Mouse (Mus musculus): Measurements from ENCODE around the gene Ndufaf1. TPM values are rescaled to one million over a fixed set of nuclear protein-coding genes. Genes with fewer than 3 reads are reported as not detected.

The Ndufaf1 gene
- polyA plus RNA-seq (2012; rRNA removed), result 14.6 and 18.8 TPM in 2 replicates
- polyA plus RNA-seq (2014; fragmentation: Nextera tagmentation; extraction: Ambion mirVana), result 41.9 and 44.0 TPM in 2 replicates

- no peaks in the 10 kb centered on the region for H3K27me3 ChIP-seq (ENCODE audit: control insufficient read depth, insufficient read depth, low read length)
- H3K4me2 ChIP-seq (replicated peaks; ENCODE audit: low read depth, low read length, severe bottlenecking), result peak within 1 kb of the TSS; percentile 84
- DNase-seq (ENCODE audit: low spot score) (peak; percentile 73), ATAC-seq (ENCODE audit: low FRiP score, low read depth) (peak; percentile 86)
- peaks cover 8% of the 10 kb centered on the region for H3K4me1 ChIP-seq (ENCODE audit: control insufficient read depth, insufficient read depth, low read length)
- H3K27ac ChIP-seq (replicated peaks; ENCODE audit: low read depth, low read length), result 0 out of 2 replicates have a peak within 1 kb of the TSS, but pooled peaks have one; percentile 48
- WGBS, result 1% methylated on average over 44 of the region's 44 CpGs
- no peaks in the 10 kb centered on the region for H3K9me3 ChIP-seq (ENCODE audit: control insufficient read depth, low read length)
- peak; percentile 49; the same call in 1 of the 2 replicates for TF ChIP-seq POLR2A (IDR thresholded peaks at IDR 0.05; ENCODE audit: borderline replicate concordance, extremely low read depth, insufficient read depth, insufficient read length)
- H3K4me3 ChIP-seq (replicated peaks; ENCODE audit: low read length), result peak within 1 kb of the TSS; percentile 87
- H3K36me3 ChIP-seq (ENCODE audit: control insufficient read depth, insufficient read depth, low read length), result peaks cover 20% of the 10 kb centered on the region
- H3K9ac ChIP-seq (ENCODE audit: low read depth, low read length, severe bottlenecking), result peak within 1 kb of the TSS; percentile 85
Observed at GRCm38 (mm10) chr2:119662220-119663182, at the start of gene Ndufaf1. Gene Ndufaf1 (minus strand): TSS chr2:119662827.

GRCm38 (mm10) chr2:119710011-119710410, 47.4 kb upstream of the Ndufaf1 start:
- H3K4me3 ChIP-seq (replicated peaks; ENCODE audit: low read length), result no peak overlapping the region
- H3K4me2 ChIP-seq (replicated peaks; ENCODE audit: low read depth, low read length, severe bottlenecking), result no peak overlapping the region
- H3K27me3 ChIP-seq (ENCODE audit: control insufficient read depth, insufficient read depth, low read length), result no peaks in the 10 kb centered on the region
- H3K4me1 ChIP-seq (ENCODE audit: control insufficient read depth, insufficient read depth, low read length), result no peaks in the 10 kb centered on the region
- ATAC-seq (ENCODE audit: low FRiP score, low read depth), result no peak
- H3K9me3 ChIP-seq (ENCODE audit: control insufficient read depth, low read length), result no peaks in the 10 kb centered on the region
- 82% methylated on average over 3 of the region's 3 CpGs for WGBS
- no peak for DNase-seq (ENCODE audit: low spot score)
- peaks cover 82% of the 10 kb centered on the region for H3K36me3 ChIP-seq (ENCODE audit: control insufficient read depth, insufficient read depth, low read length)
- no peak overlapping the region for H3K9ac ChIP-seq (ENCODE audit: low read depth, low read length, severe bottlenecking)
- H3K27ac ChIP-seq (replicated peaks; ENCODE audit: low read depth, low read length), result no peak overlapping the region
- no peak for TF ChIP-seq POLR2A (IDR thresholded peaks at IDR 0.05; ENCODE audit: borderline replicate concordance, extremely low read depth, insufficient read depth, insufficient read length)

GRCm38 (mm10) chr2:119707676-119708075, 45.0 kb upstream of the Ndufaf1 start:
- WGBS, result 89% methylated on average over 3 of the region's 3 CpGs
- Histone ChIP-seq H3K27me3 (ENCODE audit: control insufficient read depth, insufficient read depth, low read length) (no peaks in the 10 kb centered on the region), H3K4me3 (replicated peaks; ENCODE audit: low read length) (no peak overlapping the region), H3K9me3 (ENCODE audit: control insufficient read depth, low read length) (no peaks in the 10 kb centered on the region), H3K9ac (ENCODE audit: low read depth, low read length, severe bottlenecking) (no peak overlapping the region), H3K36me3 (ENCODE audit: control insufficient read depth, insufficient read depth, low read length) (peaks cover 71% of the 10 kb centered on the region), H3K4me1 (ENCODE audit: control insufficient read depth, insufficient read depth, low read length) (no peaks in the 10 kb centered on the region), H3K4me2 (replicated peaks; ENCODE audit: low read depth, low read length, severe bottlenecking) (no peak overlapping the region), H3K27ac (replicated peaks; ENCODE audit: low read depth, low read length) (no peak overlapping the region)
- DNase-seq (ENCODE audit: low spot score) (no peak), ATAC-seq (ENCODE audit: low FRiP score, low read depth) (no peak)
- no peak for TF ChIP-seq POLR2A (IDR thresholded peaks at IDR 0.05; ENCODE audit: borderline replicate concordance, extremely low read depth, insufficient read depth, insufficient read length)

- 92% methylated on average over 2 of the region's 2 CpGs for WGBS
- H3K27ac ChIP-seq (replicated peaks; ENCODE audit: low read depth, low read length), result no peak overlapping the region
- H3K4me2 ChIP-seq (replicated peaks; ENCODE audit: low read depth, low read length, severe bottlenecking), result no peak overlapping the region
- H3K4me3 ChIP-seq (replicated peaks; ENCODE audit: low read length), result no peak overlapping the region
- no peaks in the 10 kb centered on the region for H3K4me1 ChIP-seq (ENCODE audit: control insufficient read depth, insufficient read depth, low read length)
- no peak overlapping the region for H3K9ac ChIP-seq (ENCODE audit: low read depth, low read length, severe bottlenecking)
- H3K9me3 ChIP-seq (ENCODE audit: control insufficient read depth, low read length), result no peaks in the 10 kb centered on the region
- H3K36me3 ChIP-seq (ENCODE audit: control insufficient read depth, insufficient read depth, low read length), result peaks cover 45% of the 10 kb centered on the region
- DNase-seq (ENCODE audit: low spot score) (no peak), ATAC-seq (ENCODE audit: low FRiP score, low read depth) (no peak)
- no peaks in the 10 kb centered on the region for H3K27me3 ChIP-seq (ENCODE audit: control insufficient read depth, insufficient read depth, low read length)
- TF ChIP-seq POLR2A (IDR thresholded peaks at IDR 0.05; ENCODE audit: borderline replicate concordance, extremely low read depth, insufficient read depth, insufficient read length), result no peak
Observed at GRCm38 (mm10) chr2:119703171-119703570, 40.5 kb upstream of the Ndufaf1 start.

- 85% methylated on average over 3 of the region's 3 CpGs for WGBS
- no peak overlapping the region for H3K4me2 ChIP-seq (replicated peaks; ENCODE audit: low read depth, low read length, severe bottlenecking)
- no peaks in the 10 kb centered on the region for H3K9me3 ChIP-seq (ENCODE audit: control insufficient read depth, low read length)
- H3K36me3 ChIP-seq (ENCODE audit: control insufficient read depth, insufficient read depth, low read length), result peaks cover 19% of the 10 kb centered on the region
- no peak overlapping the region for H3K9ac ChIP-seq (ENCODE audit: low read depth, low read length, severe bottlenecking)
- no peak overlapping the region for H3K4me3 ChIP-seq (replicated peaks; ENCODE audit: low read length)
- DNase-seq (ENCODE audit: low spot score), result no peak
- no peak overlapping the region for H3K27ac ChIP-seq (replicated peaks; ENCODE audit: low read depth, low read length)
- no peak for TF ChIP-seq POLR2A (IDR thresholded peaks at IDR 0.05; ENCODE audit: borderline replicate concordance, extremely low read depth, insufficient read depth, insufficient read length)
- no peak for ATAC-seq (ENCODE audit: low FRiP score, low read depth)
- H3K4me1 ChIP-seq (ENCODE audit: control insufficient read depth, insufficient read depth, low read length), result no peaks in the 10 kb centered on the region
- H3K27me3 ChIP-seq (ENCODE audit: control insufficient read depth, insufficient read depth, low read length), result no peaks in the 10 kb centered on the region
Observed at GRCm38 (mm10) chr2:119699962-119700361, 37.3 kb upstream of the Ndufaf1 start.
